Mouse (Mus musculus) retina, postnatal 7 days (tissue): ENCODE measurements at regions not wholly inside any gene's neighbourhood (a gene's known extent, or its start where the extent isn't known, plus 50 kb on each side); places are given as distances from the start of the nearest gene placed in this dataset.
"Not testable (repeated sequence)": the region's sequence is repeated elsewhere in the genome, so short reads cannot be mapped to it uniquely, and the experiment has no call there.

Source experiments
- DNase-seq: peaks from one replicate; pipeline ENCODE4 v3.0.0-alpha.2; 2012; ENCODE audit warnings: low read depth, low spot score

- no peak for DNase-seq
These were observed 161.3 kb upstream of the Castor2 start for GRCm38 (mm10) chr5:133937967-133938918.

DNA sequence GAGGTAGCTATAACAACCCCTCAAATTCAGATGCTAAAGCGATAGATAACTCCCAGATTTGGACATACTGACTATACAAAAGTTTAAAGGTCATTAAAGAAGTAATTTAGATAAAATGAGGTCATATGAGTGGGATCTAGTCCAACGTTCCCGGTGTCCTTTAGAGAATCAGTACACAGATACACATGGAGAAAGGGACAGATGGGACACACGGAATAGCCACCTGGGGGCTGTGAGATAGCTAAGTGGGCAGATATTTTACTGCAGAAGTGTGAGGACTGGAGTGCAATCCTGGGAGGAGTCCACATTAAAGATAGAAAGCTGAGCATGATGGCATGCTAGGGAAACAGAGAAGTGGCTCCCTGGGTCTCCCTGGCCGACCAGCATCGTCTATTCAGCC, 164.1 kb upstream of the Castor2 start:
- DNase-seq, result no peak

GRCm38 (mm10) chr5:133935006-133935405, 164.5 kb upstream of the Castor2 start:
- DNase-seq, result no peak

- no peak for DNase-seq
These were observed 169.4 kb upstream of the Castor2 start for GRCm38 (mm10) chr5:133930101-133930500.

GRCm38 (mm10) chr5:133927054-133927453, 172.5 kb upstream of the Castor2 start:
- no peak for DNase-seq

DNA sequence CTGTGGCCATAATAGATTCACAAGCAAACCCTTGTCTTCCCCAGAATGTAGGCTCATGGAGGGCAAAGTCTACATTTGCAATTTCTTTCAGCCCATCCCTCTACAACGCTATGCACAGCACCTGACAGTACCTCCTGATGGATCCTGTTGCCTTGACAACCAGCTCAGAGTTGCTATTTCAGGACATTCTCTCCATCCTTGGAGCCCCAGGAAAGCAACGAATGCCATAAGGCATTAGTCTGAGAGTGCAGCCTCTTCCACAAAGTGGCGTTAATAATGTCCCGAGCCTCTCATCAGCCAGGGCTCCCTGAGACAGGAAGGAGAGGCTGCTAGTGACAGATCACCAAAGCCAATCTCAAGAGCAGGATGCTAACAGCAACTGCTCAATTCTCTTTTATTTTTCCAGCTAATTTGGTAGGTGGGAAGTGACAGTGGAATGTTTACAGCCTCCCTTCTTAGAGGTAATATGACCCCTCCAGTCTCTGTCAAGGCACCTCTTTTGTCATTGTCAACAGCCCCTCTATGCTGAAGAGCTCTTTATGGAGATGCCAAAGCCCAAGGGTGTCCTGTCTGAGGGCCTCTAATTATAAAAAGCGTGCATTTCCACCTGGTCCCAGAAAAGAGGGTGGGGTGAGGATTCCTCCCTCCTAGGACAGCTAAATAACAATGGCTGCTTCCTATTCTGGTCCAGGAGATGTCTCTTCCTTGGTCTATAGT, 174.2 kb upstream of the Castor2 start:
- peak; percentile 5 for DNase-seq

DNA sequence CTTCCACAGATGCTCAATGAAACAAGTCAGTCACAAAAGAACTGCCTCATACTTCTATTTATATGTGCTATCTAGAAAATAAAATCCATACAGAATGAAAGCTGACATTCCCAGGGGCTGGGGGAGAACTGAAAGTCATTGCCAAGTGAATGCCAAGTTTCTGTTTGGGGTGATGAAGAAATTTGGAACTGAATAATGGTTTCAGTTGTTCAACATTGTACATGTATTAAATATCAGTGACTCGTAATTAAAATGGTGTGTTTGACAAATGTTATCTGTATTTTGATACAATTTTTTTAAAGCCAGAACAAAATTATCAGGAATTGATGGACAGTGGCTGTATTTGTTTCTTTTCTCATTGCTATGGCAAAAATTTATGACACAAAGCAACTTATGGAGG, 177.3 kb upstream of the Castor2 start:
- DNase-seq, result no peak

GRCm38 (mm10) chr5:133915734-133916550, 183.6 kb upstream of the Castor2 start:
- no peak for DNase-seq

DNA sequence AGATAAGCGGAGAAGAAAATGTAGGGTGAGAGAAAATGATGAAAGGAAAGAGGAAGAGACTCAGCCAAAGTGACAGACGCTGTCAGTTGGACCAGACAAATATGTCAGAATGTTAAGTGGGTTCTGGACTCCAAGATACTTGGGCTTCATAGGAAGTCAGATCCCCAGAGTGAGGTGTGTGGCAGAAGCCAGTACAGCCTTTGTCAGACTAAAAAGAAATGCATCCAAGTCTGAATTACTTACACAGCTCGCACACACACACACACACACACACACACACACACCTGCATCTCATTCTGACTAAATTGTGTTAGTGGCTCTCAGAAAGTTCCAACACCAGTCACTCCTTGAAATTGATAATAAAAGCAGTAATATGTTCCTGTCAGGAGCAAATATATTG, 192.1 kb upstream of the Castor2 start:
- DNase-seq, result no peak

- peak; percentile 31 for DNase-seq
These were observed 201.4 kb upstream of the Castor2 start for GRCm38 (mm10) chr5:133898025-133898598.

DNA sequence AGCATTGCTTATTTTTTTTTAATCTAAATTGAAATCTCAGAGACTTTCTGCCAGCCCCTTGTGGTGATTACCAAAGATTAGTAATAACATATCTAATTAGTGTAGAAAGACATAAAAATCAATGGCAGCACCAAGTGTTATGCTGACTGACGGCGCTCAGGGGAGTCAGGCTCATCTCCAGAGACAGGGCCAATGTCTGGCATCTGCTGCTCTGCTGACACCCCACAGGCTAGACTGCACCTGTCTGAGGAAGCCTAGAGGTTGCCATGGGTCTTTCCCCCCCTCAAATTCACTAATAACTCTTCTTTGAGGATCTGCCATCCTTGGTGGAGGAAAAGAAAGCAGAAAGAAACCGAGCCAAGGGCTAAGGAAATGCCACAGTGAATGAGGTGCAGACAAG, 208.8 kb upstream of the Castor2 start:
- DNase-seq, result no peak

DNA sequence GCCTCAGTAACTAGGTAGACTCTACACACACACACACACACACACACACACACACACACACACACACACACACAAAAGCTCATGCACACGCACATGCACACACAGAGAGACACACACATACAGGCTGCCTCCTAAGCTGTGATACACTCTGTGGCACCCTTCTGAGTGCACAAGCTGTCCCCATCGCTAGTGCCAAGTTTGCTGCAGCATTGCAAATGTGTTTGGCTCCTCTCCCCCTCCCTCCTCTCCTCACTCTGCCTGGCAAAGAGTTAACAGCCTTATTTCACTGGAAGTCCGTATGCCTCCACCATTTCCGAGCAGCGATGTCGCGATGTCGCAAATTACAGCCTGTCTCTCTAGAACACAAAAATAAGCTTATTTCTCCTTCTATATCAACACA, 209.7 kb upstream of the Castor2 start:
- DNase-seq, result no peak

DNA sequence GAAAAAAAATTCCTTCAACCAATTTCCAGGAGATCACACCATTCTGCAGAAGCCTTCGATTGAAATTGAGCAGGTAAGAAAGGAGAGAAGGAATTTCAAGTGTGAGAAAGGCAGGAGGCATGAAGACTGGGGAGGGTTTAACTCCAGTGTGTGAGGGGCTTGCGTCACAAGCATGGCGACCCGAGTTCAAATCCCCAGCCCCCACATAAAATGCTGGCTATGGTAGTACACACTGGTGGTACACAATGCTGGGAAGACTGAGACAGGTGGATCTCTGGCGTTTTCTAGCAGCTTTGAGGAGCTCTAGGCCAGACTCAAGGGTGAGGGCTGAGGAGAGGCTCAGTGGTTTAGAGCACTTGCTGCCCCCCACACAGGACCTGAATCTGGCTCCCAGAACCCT, 214.0 kb upstream of the Castor2 start:
- no peak for DNase-seq

DNA sequence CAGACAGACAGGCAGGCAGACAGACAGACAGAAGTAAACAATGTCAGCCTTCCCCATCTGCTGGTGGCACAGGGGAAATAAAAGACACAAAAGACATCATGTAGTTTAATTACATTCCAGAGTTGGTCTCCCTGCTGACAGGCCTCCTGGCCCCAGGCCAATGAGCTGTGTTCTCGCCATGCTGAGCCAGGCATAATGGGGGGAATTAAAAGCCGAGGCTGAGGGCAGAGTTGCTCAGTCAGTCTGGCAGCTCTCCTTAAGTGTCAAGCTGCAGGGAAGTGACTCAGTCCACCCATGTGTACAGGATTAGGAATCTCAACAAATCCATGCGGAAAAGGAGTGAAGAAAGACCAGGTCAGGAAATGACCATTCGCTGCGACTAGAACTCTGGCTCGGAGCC, 214.5 kb upstream of the Castor2 start:
- DNase-seq, result peak; percentile 35

DNA sequence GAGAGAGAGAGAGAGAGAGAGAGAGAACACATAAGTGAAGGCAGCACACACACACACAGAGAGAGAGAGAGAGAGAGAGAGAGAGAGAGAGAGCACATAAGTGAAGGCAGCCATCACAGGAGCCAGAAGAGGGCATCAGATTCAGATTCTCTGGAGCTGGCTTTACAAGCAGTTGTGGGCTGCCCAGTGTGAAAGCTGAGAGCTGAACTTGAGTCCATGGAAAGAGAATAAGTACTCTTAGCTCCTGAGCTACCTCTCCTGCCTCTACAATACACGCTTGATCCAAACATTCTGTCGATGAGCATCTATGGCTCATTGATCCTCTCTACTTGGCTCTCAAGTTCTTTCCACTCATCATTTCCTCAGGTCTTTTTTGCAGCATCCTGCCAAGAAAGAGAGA, 214.9 kb upstream of the Castor2 start:
- no peak for DNase-seq

DNA sequence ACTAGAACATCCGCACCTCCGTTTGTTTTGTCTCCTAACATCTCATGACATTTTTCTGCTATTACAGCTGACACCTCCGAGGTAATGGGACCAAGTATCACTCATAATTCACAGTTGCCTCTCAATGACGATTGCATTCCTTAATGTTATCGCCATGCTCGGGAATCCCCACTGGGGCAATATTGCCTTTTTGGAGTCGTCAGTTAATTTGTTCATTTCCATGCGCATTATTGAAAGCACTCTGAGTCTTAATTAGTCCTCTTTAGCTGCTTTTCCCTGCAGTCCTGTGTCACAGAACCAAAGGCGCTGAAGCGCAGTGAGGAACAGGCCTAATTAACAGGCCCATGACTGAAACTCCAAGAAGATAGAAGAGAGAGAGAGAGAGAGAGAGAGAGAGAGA, 255.0 kb upstream of the Castor2 start:
- no peak for DNase-seq

- not testable (repeated sequence) for DNase-seq
These were observed 257.3 kb upstream of the Castor2 start for GRCm38 (mm10) chr5:133842059-133842706.

- no peak for DNase-seq
These were observed 261.2 kb upstream of the Castor2 start for GRCm38 (mm10) chr5:133838286-133838685.

DNA sequence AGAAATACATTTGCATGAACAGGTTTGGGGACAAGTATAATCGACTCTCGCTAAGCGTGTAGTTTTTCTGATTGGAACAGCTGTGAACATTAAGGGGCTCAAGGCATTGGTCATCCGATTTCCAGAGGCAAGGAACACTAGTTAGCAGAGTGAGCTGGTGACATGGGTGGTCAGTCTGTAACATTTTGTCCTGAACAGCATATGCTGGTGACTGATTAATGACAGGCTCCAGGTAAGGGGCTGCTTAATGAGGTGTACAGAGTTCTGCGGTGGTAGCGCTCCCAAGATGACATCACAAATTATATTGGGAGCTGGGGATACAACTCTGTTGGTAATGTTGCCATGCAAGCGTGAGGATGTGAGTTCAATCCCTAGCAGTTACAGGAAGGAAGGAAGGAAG, 266.3 kb upstream of the Castor2 start:
- DNase-seq, result no peak

DNA sequence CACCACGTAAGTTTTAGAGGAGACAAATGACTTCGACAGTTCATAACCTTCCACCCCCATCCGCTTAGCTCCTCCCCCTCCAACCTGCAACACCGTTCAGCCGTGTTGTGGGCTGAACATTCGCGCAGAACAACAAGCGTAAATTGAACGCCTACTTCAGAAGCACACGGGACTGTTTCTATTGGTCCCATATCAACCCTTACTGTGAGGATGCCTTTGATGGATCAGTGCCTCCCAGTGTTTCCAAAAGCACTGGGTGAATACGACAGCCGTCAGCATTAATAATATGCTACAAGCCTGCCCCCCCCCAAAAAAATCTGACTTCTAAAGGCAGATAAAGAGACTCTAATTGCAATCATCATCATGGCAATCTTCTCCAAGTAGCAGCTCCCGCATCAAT, 271.3 kb upstream of the Castor2 start:
- no peak for DNase-seq

- DNase-seq, result no peak
These were observed 275.6 kb upstream of the Castor2 start for GRCm38 (mm10) chr5:133823871-133824270.
